Mouse (Mus musculus) ES-Bruce4 (cell line): ENCODE measurements around the gene Sult2b1. TPM values are rescaled to one million over a fixed set of nuclear protein-coding genes. Genes with fewer than 3 reads are reported as not detected.
A peak's percentile ranks its signal among the peaks of the same experiment; 100 is the strongest.

ENCODE experiments used
- H3K27ac ChIP-seq: 2 replicates; pipeline ENCODE4 v1.5.1; 2012; ENCODE audit warnings: low read length, inconsistent platforms; ENCODE audit not compliant: insufficient read depth
- H3K27me3 ChIP-seq: 2 replicates; pipeline ENCODE4 v1.6.1; 2012; ENCODE audit warnings: mild to moderate bottlenecking, low read length, inconsistent platforms; ENCODE audit not compliant: control insufficient read depth, poor library complexity, insufficient read depth, severe bottlenecking
- H3K36me3 ChIP-seq: 2 replicates; pipeline ENCODE4 v1.6.1; 2012; ENCODE audit warnings: inconsistent platforms, mild to moderate bottlenecking, low read length, moderate library complexity; ENCODE audit not compliant: control insufficient read depth, poor library complexity, insufficient read depth, severe bottlenecking
- H3K4me1 ChIP-seq: one replicate; pipeline ENCODE4 v1.8.1; 2011; ENCODE audit warnings: low read length; ENCODE audit not compliant: control insufficient read depth, insufficient read depth
- H3K4me3 ChIP-seq: 2 replicates; pipeline ENCODE4 v1.5.1; 2011; ENCODE audit warnings: low read depth, mild to moderate bottlenecking, low read length
- H3K9ac ChIP-seq: 2 replicates; pipeline ENCODE4 v1.6.1; 2012; ENCODE audit warnings: low read depth, mild to moderate bottlenecking, inconsistent platforms; ENCODE audit not compliant: poor library complexity, severe bottlenecking
- H3K9me3 ChIP-seq: replicated peaks from 2 replicates; pipeline ENCODE4 v1.6.1; 2012; ENCODE audit warnings: mild to moderate bottlenecking, low read length, inconsistent platforms; ENCODE audit not compliant: control insufficient read depth, poor library complexity, insufficient read depth, severe bottlenecking
- CTCF ChIP-seq: IDR thresholded peaks from one replicate; pipeline ENCODE4 v1.8.1; 2011; ENCODE audit warnings: low read depth, low read length
- EP300 ChIP-seq: IDR thresholded peaks from 2 replicates; pipeline ENCODE4 v1.6.1; 2011; ENCODE audit warnings: low read depth, low read length; ENCODE audit not compliant: insufficient read depth
- POLR2A ChIP-seq: IDR thresholded peaks from one replicate; pipeline ENCODE4 v1.8.1; 2011; ENCODE audit warnings: low read length; ENCODE audit not compliant: insufficient read depth
- polyA plus RNA-seq: library from polyadenylated mRNA; stranded (reverse); fragments of >200 nt; gene quantifications from 2 replicates; pipeline ENCODE4 v1.2.4, GENCODE M21; 2011; ENCODE audit warnings: low read depth; ENCODE audit not compliant: missing spikeins, insufficient read depth, insufficient read length

The Sult2b1 gene
- polyA plus RNA-seq, 1 experiment = 6.4 TPM

GRCm38 (mm10) chr7:45793240-45793639, 8.8 kb upstream of the Sult2b1 start:
- Histone ChIP-seq H3K4me3 (peak overlapping the region; percentile 3; the same call in 1 of the 2 replicates), H3K27ac (no peak overlapping the region), H3K9me3 (no peaks in the 10 kb centered on the region), H3K9ac (peak overlapping the region; percentile 14; the same call in 1 of the 2 replicates), H3K27me3 (no peaks in the 10 kb centered on the region), H3K4me1 (peaks cover 6% of the 10 kb centered on the region), H3K36me3 (no peaks in the 10 kb centered on the region)
- TF ChIP-seq CTCF (no peak), POLR2A (no peak), EP300 (no peak)

GRCm38 (mm10) chr7:45791756-45792490, 7.5 kb upstream of the Sult2b1 start:
- H3K9me3 ChIP-seq = no peaks in the 10 kb centered on the region
- TF ChIP-seq POLR2A (no peak), CTCF (no peak), EP300 (no peak)
- H3K4me1 ChIP-seq = no peaks in the 10 kb centered on the region
- no peak overlapping the region for H3K9ac ChIP-seq
- H3K4me3 ChIP-seq = peak overlapping the region; percentile 11; the same call in 1 of the 2 replicates
- H3K36me3 ChIP-seq = no peaks in the 10 kb centered on the region
- H3K27me3 ChIP-seq = no peaks in the 10 kb centered on the region
- no peak overlapping the region for H3K27ac ChIP-seq

GRCm38 (mm10) chr7:45790721-45791120, 6.3 kb upstream of the Sult2b1 start:
- Histone ChIP-seq H3K36me3 (no peaks in the 10 kb centered on the region), H3K27ac (no peak overlapping the region), H3K9ac (no peak overlapping the region), H3K4me3 (no peak overlapping the region), H3K4me1 (no peaks in the 10 kb centered on the region), H3K9me3 (no peaks in the 10 kb centered on the region), H3K27me3 (no peaks in the 10 kb centered on the region)
- TF ChIP-seq POLR2A (no peak), CTCF (no peak)

- no peak overlapping the region for H3K27ac ChIP-seq
- H3K9ac ChIP-seq = peak overlapping the region; percentile 5; the same call in 1 of the 2 replicates
- no peaks in the 10 kb centered on the region for H3K27me3 ChIP-seq
- H3K9me3 ChIP-seq = no peaks in the 10 kb centered on the region
- H3K4me3 ChIP-seq = peak overlapping the region; percentile 43
- H3K36me3 ChIP-seq = no peaks in the 10 kb centered on the region
- H3K4me1 ChIP-seq = peaks cover 3% of the 10 kb centered on the region
- no peak for TF ChIP-seq EP300
- TF ChIP-seq POLR2A = no peak
- TF ChIP-seq CTCF = no peak
Measured at GRCm38 (mm10) chr7:45787642-45788041, 3.2 kb upstream of the Sult2b1 start.

- Histone ChIP-seq H3K9ac (peak overlapping the region; percentile 26), H3K27me3 (no peaks in the 10 kb centered on the region), H3K4me1 (peaks cover 3% of the 10 kb centered on the region), H3K4me3 (peak overlapping the region; percentile 69), H3K36me3 (no peaks in the 10 kb centered on the region), H3K9me3 (no peaks in the 10 kb centered on the region), H3K27ac (no peak overlapping the region)
- TF ChIP-seq CTCF = no peak
- no peak for TF ChIP-seq EP300
Measured at GRCm38 (mm10) chr7:45786661-45787413, 2.4 kb upstream of the Sult2b1 start.

- H3K27me3 ChIP-seq = no peaks in the 10 kb centered on the region
- H3K27ac ChIP-seq = no peak overlapping the region
- TF ChIP-seq POLR2A (no peak), EP300 (no peak), CTCF (no peak)
- H3K9ac ChIP-seq = peak overlapping the region; percentile 66
- no peaks in the 10 kb centered on the region for H3K36me3 ChIP-seq
- H3K4me3 ChIP-seq = peak overlapping the region; percentile 69
- H3K4me1 ChIP-seq = peaks cover 3% of the 10 kb centered on the region
- H3K9me3 ChIP-seq = no peaks in the 10 kb centered on the region
Measured at GRCm38 (mm10) chr7:45786136-45786578, 1.7 kb upstream of the Sult2b1 start.
